Mouse (Mus musculus): ENCODE measurements at regions not wholly inside any gene's neighbourhood (a gene's known extent, or its start where the extent isn't known, plus 50 kb on each side); places are given as distances from the start of the nearest gene placed in this dataset.
"Not testable (repeated sequence)": the region's sequence is repeated elsewhere in the genome, so short reads cannot be mapped to it uniquely, and the experiment has no call there.

DNA sequence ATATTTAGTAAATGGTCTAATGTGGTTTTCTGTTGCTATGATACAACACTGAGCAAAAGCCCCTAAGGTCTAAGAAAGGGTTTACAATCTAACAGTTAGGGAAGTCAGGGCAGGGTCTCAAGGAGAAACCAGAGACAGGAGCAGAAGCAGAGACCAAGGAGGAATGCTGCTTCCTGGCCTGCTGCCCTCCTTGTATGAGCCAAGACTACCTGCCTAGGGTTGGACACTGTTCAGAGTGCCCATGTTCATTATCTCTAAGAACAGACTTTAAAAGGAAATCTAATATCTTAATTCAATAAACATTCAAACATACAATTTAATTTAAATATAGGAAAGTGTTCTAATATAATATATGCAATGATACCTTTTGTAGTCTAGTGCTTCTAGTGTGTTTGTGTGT is 63.0 kb upstream of the Tmem106b start:
- peak; percentile 53 to 59 for DNase-seq

DNA sequence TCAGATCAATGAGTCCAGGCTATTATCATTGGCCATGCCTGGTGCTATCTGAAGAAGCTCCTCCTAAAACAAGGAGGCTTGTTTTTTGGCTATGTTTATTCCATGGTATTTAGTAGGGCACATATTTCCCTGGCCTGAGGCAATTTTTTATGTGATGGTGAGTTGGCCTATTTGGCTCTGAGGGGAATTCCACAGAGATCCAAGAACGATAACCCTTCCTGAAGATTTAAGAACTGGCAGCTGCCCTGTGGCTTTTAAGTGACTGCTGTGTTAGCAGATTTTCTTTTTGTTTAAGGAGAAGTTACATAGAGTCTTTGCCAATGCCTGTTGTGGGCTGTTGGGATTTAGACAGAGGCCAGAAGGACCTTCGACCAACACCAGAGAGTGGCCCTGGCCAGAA is 74.9 kb upstream of the Tmem106b start:
- peak in 1 of 2 experiments; percentile 6 for DNase-seq

- DNase-seq = no peak
These were observed 75.8 kb upstream of the Tmem106b start for GRCm38 (mm10) chr6:12993772-12994171.

GRCm38 (mm10) chr6:12977184-12977897 is 92.2 kb upstream of the Tmem106b start:
- DNase-seq = no peak

DNA sequence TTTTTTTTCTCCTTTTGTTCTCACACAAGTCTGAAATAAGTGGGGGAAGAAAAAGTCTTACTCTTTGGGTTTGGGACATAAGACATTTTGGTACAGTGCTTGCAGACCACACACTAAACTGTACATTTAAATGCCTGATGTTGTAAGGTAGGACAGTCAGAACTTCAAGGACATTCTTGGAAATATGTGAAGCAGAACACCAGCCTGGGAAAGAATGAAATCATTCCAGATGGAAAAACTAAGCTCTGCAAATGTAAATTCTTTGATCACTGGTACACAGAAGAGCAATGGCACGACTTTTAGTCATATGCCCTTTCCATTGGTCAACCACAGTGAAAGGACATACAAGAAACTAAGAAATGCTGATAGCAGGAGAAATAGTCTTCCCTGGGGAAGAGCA is 98.0 kb upstream of the Tmem106b start:
- no peak for DNase-seq

DNA sequence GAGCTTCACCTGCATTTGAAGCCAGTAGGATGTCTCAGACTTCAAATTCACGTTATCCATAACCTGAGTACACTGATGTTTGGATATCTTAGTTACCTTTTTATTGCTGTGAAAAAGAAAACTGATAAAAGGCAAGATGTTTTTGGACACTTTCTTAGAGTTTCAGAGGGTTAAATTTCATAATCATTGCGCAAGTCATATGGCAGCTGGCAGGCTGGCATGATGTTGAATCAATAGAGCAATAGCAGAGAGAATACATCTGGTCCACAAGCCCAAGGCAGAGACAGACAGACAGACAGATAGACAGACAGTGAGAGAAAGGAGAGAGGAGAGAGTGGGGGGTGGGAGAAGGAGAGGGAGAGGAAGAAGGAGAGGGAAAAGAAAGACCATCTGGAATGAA is 102.3 kb upstream of the Tmem106b start:
- DNase-seq = no peak

GRCm38 (mm10) chr6:12957797-12958196 is 111.8 kb upstream of the Tmem106b start:
- no peak for DNase-seq

DNA sequence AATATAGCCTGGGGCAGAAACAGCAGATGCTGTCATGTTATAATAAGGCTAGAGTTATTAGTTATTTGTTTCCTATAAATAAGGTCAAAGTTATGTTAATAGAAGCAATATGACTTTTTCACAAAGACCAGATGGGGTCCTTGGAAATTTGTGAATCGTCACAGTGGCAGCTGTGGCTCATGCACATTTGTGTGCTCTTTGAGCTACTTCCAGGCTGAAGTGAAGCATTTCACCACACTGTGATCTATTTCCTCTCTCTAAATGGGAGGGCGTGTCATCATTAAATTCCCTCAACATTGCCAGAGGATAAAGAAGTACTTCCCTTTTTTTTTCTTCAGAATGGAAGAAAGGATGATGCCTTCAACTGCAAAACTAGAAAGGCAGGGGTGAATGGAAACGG is 157.9 kb upstream of the Tmem106b start:
- no peak for DNase-seq

- DNase-seq = no peak
These were observed 143.7 kb upstream of the Thsd7a start for GRCm38 (mm10) chr6:12892929-12893328.

- not testable (repeated sequence) for DNase-seq
These were observed 127.7 kb upstream of the Thsd7a start for GRCm38 (mm10) chr6:12876947-12877346.

GRCm38 (mm10) chr6:12876366-12876765 is 127.2 kb upstream of the Thsd7a start:
- DNase-seq = no peak

GRCm38 (mm10) chr6:12868251-12868650 is 119.0 kb upstream of the Thsd7a start:
- DNase-seq = no peak

DNA sequence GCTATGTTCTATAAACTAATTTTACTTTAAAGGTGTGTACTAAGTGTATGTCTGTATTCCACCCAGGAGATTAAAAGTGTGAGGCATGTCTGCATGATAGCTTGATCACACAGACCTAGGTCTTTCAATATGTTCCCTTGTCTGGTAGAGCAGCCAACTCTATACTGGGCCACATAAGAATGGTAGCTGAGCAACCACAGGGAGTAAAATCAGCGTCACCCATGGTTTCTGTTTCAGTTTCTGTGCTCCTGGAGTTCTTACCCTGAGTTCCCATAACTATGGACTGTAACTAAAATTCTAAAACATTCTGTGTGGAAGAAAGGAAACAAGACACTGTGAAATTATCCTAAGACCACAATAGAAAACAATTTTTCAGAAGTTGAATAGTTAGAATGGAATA is 102.8 kb upstream of the Thsd7a start:
- DNase-seq = no peak

- DNase-seq = not testable (repeated sequence)
These were observed 85.9 kb upstream of the Thsd7a start for GRCm38 (mm10) chr6:12835079-12835478.

GRCm38 (mm10) chr6:12833358-12833757 is 84.1 kb upstream of the Thsd7a start:
- no peak for DNase-seq

DNA sequence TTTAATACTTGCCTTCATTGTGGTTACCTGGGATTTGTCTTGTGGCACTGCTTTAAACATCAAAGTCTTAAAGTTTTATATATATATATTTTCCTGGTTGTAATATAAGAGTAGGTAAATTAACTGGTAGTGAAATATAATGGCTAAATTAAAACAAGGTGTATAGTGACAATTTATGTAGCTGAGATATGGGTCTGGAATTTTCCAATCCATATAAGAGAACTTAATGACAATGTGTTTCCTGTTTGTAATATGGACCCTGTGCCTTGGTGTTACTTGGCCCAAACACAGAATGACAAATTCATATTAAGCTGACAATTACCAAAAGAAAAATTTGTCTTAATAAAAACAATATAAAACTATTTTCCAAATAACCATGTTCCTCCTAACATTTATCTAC is 82.7 kb upstream of the Thsd7a start:
- no peak for DNase-seq

DNA sequence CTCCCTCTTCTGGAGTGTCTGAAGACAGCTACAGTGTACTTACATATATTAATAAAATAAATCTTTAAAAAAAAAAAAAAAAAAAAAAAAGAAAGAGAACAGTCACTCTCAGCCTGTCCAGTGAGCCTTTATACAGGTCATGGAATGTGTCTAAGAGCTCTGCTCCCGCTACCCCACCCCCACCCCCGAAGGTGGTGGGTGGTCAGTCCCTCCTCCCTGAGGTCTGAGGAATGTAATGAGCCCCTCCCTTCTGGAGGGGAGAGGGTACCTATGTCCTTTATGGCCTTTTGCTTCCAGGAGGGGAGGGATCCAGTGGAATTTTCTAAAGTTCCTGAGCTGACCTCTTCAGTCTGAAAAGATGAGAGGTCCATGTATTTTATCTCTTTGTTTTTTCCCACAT is 82.3 kb upstream of the Thsd7a start:
- DNase-seq = no peak

- no peak for DNase-seq
These were observed 78.5 kb upstream of the Thsd7a start for GRCm38 (mm10) chr6:12827745-12828144.

- DNase-seq = no peak
These were observed 66.0 kb upstream of the Thsd7a start for GRCm38 (mm10) chr6:12814972-12815770.

- DNase-seq = peak in 1 of 2 experiments; percentile 8
These were observed 64.6 kb upstream of the Thsd7a start for GRCm38 (mm10) chr6:12813781-12814180.

- no peak for DNase-seq
These were observed 63.3 kb upstream of the Thsd7a start for GRCm38 (mm10) chr6:12812467-12812866.

DNA sequence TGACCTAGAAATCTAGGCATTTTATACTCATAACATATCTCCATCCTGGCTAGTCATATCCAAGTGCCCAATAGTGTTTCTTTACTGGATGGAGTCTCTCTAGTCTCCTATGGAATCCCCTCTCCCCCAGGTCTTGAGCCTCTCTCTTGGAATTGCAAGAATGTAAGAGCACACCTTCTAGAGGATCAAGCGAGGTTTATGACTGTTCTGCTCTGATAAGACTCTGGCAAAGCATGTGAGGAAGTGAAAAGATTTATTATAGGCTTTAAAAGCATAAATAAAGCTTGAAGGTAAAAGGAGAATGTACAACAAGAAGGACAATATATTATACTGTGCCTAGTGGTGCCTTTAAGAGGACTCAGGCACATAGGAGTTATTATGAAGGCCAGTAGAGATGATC is 62.8 kb upstream of the Thsd7a start:
- DNase-seq = no peak

GRCm38 (mm10) chr6:12809601-12810000 is 60.4 kb upstream of the Thsd7a start:
- peak in 1 of 2 experiments; percentile 7 for DNase-seq
